Mouse (Mus musculus) lung, embryonic 16.5 days (tissue): ENCODE results near the gene Olah. TPM values are rescaled to one million over a fixed set of nuclear protein-coding genes. Genes with fewer than 3 reads are reported as not detected.
"Not testable (repeated sequence)": the region's sequence is repeated elsewhere in the genome, so short reads cannot be mapped to it uniquely, and the experiment has no call there.

ENCODE experiments used
- ATAC-seq: fragments of 200-750 bp; cut with Nextera tagmentation; 2 replicates; pipeline ENCODE4 v1.8.0; 2017; ENCODE audit warnings: low read depth, mild to moderate bottlenecking, moderate library complexity
- H3K27ac ChIP-seq: fragments of 300-500 bp; sonication (generic); 2 replicates; pipeline ENCODE4 v1.5.1; 2014; ENCODE audit warnings: mild to moderate bottlenecking, control low read depth, low read length
- H3K27me3 ChIP-seq: fragments of 300-500 bp; sonication (generic); 2 replicates; pipeline ENCODE4 v1.6.1; 2014; ENCODE audit warnings: low read depth, low read length, mixed read lengths; ENCODE audit not compliant: control insufficient read depth, insufficient read depth
- H3K36me3 ChIP-seq: fragments of 300-500 bp; sonication (generic); 2 replicates; pipeline ENCODE4 v1.6.1; 2014; ENCODE audit warnings: low read length; ENCODE audit not compliant: control insufficient read depth, insufficient read depth
- H3K4me1 ChIP-seq: fragments of 300-500 bp; sonication (generic); replicated peaks from 2 replicates; pipeline ENCODE4 v1.6.1; 2014; ENCODE audit warnings: low read length, mixed read lengths; ENCODE audit not compliant: control insufficient read depth, insufficient read depth
- H3K4me2 ChIP-seq: fragments of 300-500 bp; sonication (generic); 2 replicates; pipeline ENCODE4 v1.6.1; 2014; ENCODE audit warnings: low read depth, low read length, control low read depth
- H3K4me3 ChIP-seq: fragments of 300-500 bp; sonication (generic); 2 replicates; pipeline ENCODE4 v1.5.1; 2014; ENCODE audit warnings: mild to moderate bottlenecking, low read length, control low read depth
- H3K9ac ChIP-seq: fragments of 300-500 bp; sonication (generic); 2 replicates; pipeline ENCODE4 v1.6.1; 2014; ENCODE audit warnings: low read length, control low read depth
- H3K9me3 ChIP-seq: fragments of 300-500 bp; sonication (generic); 2 replicates; pipeline ENCODE4 v1.6.1; 2016; ENCODE audit warnings: low read length; ENCODE audit not compliant: control insufficient read depth
- WGBS: fragments of 180-500 bp; shearing (Covaris S2); extraction: QIAGEN DNeasy Blood & Tissue Kit; methylation state at CpG from one replicate; pipeline ENCODE4 v1.1.7; 2014; 5-methylcytosine and 5-hydroxymethylcytosine counted together
- polyA plus RNA-seq: library from polyadenylated mRNA; unstranded; fragments of >200 nt; fragmentation: Nextera tagmentation; extraction: Ambion mirVana; gene quantifications from 2 replicates; pipeline ENCODE4 v1.2.1, GENCODE M21; 2015

Olah gene
- polyA plus RNA-seq = not detected in 2 replicates

- not testable (repeated sequence) for H3K4me2 ChIP-seq, H3K27me3 ChIP-seq, H3K4me1 ChIP-seq, H3K27ac ChIP-seq, H3K4me3 ChIP-seq, ATAC-seq, H3K9ac ChIP-seq, H3K9me3 ChIP-seq, H3K36me3 ChIP-seq
- WGBS = 61% methylated on average over 10 of the region's 10 CpGs
These were observed at the start of gene Olah for GRCm38 (mm10) chr2:3397110-3397509. Gene Olah, minus strand, starts transcription at chr2:3397210.

DNA sequence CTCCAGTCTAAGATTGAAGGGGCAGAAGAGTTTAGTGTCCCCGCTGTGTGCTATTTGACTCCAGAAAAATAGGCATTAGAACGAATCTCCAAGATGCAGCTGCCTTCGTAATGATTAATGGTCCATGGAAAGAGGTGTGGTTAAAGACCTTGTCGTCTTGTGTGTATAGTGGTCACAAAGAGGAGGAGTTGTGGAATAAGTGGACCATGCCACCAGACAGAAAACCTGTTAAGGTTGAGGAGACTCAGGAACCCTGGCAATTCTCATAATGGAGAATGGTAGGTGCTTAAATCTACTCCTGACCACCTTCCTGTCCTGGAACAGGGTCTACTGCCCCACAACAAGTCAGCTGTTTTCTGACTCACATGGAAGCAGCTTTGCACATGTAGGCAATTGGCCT lies 49.0 kb upstream of the Olah start:
- Histone ChIP-seq H3K27me3 (no peaks in the 10 kb centered on the region), H3K36me3 (peaks cover 5% of the 10 kb centered on the region; the same call in 1 of the 2 replicates), H3K27ac (no peak overlapping the region), H3K4me3 (no peak overlapping the region), H3K4me1 (no peaks in the 10 kb centered on the region), H3K9ac (no peak overlapping the region), H3K9me3 (no peaks in the 10 kb centered on the region), H3K4me2 (no peak overlapping the region)
- ATAC-seq = no peak
- WGBS = 66% methylated on average over 4 of the region's 4 CpGs

- Histone ChIP-seq H3K27me3 (no peaks in the 10 kb centered on the region), H3K4me2 (no peak overlapping the region), H3K36me3 (peaks cover 5% of the 10 kb centered on the region; the same call in 1 of the 2 replicates), H3K27ac (no peak overlapping the region), H3K4me3 (no peak overlapping the region), H3K4me1 (no peaks in the 10 kb centered on the region), H3K9me3 (no peaks in the 10 kb centered on the region), H3K9ac (no peak overlapping the region)
- 71% methylated on average over 7 of the region's 7 CpGs for WGBS
- no peak for ATAC-seq
These were observed 47.2 kb upstream of the Olah start for GRCm38 (mm10) chr2:3444206-3444605.

- 67% methylated on average over 7 of the region's 7 CpGs for WGBS
- H3K9ac ChIP-seq = no peak overlapping the region
- H3K9me3 ChIP-seq = no peaks in the 10 kb centered on the region
- no peaks in the 10 kb centered on the region for H3K4me1 ChIP-seq
- H3K27me3 ChIP-seq = no peaks in the 10 kb centered on the region
- peaks cover 2% of the 10 kb centered on the region; the same call in 1 of the 2 replicates for H3K36me3 ChIP-seq
- no peak for ATAC-seq
- H3K27ac ChIP-seq = no peak overlapping the region
- no peak overlapping the region for H3K4me3 ChIP-seq
- no peak overlapping the region for H3K4me2 ChIP-seq
These were observed 40.9 kb upstream of the Olah start for GRCm38 (mm10) chr2:3437956-3438355.

DNA sequence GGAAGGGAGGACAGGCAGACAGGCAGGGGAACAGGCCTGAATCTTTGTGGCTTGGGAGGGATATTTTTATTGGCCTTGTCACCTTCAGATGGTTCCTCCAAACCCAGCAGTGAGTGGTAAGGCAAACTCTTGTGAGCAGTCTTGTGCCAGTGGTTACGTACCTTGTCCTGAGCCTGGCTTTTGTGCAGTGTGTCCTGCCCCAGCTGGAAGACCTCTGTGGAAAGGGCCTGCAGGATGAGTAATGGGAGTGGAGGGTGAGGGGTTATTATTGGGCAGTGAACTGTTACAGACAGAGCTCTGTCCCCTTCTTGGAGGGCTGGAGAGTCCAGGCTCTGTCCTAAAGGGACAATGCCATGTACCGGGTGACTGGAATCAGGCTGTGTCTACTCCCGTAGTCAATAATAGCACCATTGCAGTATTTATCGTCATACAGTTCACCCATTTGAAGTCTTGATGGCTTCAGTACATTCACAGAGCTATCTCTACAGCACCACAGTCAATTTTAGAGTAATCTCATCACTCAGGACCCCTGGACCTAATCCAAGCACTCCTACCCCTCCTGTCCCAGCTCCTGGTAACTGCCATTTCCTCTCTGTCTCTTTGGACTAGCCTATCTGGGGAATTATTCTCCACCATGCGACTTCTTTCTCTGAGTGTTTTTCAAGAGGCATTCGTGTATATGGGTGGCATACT lies 38.5 kb upstream of the Olah start:
- no peak for ATAC-seq
- no peak overlapping the region for H3K4me2 ChIP-seq
- no peak overlapping the region for H3K9ac ChIP-seq
- H3K36me3 ChIP-seq = no peaks in the 10 kb centered on the region
- no peaks in the 10 kb centered on the region for H3K9me3 ChIP-seq
- H3K4me1 ChIP-seq = no peaks in the 10 kb centered on the region
- no peaks in the 10 kb centered on the region for H3K27me3 ChIP-seq
- H3K27ac ChIP-seq = no peak overlapping the region
- WGBS = 81% methylated on average over 6 of the region's 6 CpGs
- no peak overlapping the region for H3K4me3 ChIP-seq

DNA sequence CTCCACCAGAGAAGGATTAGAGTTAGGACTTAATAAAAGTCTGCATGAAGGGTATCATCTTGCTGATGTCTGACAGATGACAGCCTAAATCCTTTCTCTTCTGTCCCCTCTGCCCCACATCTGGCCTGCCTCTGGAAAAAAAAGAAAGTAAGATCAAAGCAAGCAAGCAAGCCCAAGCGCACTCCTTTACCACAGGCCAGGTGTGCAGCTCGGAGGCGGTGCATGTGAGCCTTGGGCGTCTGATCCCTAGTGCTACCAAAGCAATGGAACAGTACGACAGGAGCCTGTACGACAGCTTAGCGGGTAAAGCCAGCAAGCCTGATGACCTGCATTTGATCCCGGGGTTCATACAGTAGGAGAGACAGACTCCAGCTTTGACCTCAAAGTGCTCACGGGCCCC lies 33.9 kb upstream of the Olah start:
- Histone ChIP-seq H3K9ac (no peak overlapping the region), H3K4me3 (no peak overlapping the region), H3K4me2 (no peak overlapping the region), H3K9me3 (no peaks in the 10 kb centered on the region), H3K36me3 (no peaks in the 10 kb centered on the region), H3K27me3 (no peaks in the 10 kb centered on the region), H3K4me1 (no peaks in the 10 kb centered on the region), H3K27ac (no peak overlapping the region)
- 78% methylated on average over 9 of the region's 9 CpGs for WGBS
- no peak for ATAC-seq

- WGBS = 3% methylated on average over 10 of the region's 10 CpGs
These were observed 27.5 kb upstream of the Olah start for GRCm38 (mm10) chr2:3424579-3424910.

DNA sequence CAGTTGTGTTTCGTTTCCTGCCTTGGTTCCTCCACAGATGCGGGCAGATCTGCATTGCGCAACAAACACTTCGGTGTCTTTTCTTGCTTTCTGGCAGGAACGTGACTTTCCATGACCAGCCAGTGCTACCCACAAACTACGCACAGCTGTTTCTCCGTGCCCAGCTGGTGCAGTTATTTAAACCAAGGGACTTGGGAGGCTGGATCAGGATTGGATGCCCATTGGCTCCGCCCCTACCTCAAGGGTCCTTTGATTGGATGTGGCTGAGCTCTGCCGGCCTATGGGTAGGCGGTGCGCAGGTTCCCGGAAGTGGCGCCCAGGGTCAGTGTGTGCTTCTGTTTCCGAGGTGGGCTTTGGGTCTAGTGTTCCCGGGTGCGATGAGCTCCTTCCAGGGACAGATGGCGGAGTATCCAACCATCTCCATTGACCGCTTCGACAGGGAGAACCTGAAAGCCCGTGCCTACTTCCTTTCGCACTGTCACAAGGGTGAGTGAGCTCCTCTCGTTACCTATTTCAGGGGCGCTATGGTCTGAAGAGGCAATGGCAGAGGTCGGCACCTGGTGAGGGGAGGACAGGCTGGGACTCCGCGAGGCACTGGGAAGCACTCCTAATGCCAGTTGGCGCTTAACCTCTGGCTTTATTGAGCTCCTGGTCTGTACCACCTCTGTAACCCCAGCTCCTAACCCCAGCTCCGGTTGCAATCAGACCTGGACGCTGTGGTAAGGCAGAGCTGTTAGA lies 27.0 kb upstream of the Olah start, which contains the start of gene Dclre1c:
Dclre1c (plus strand) TSS at position 291 of the 738 bp plus-strand sequence.
- Histone ChIP-seq H3K27ac (no peak within 1 kb of the TSS), H3K4me1 (peaks cover 6% of the 10 kb centered on the region; the same call in 1 of the 2 replicates), H3K9me3 (no peaks in the 10 kb centered on the region), H3K4me2 (peak within 1 kb of the TSS; percentile 88), H3K36me3 (no peaks in the 10 kb centered on the region), H3K4me3 (peak within 1 kb of the TSS; percentile 77), H3K9ac (peak within 1 kb of the TSS; percentile 70), H3K27me3 (no peaks in the 10 kb centered on the region)
- WGBS = 2% methylated on average over 29 of the region's 29 CpGs
- ATAC-seq = peak; percentile 99

More at GRCm38 (mm10) chr2:3424579-3424910, 27.5 kb upstream of the Olah start:
- Histone ChIP-seq H3K27ac (no peak overlapping the region), H3K4me3 (peak overlapping the region; percentile 77), H3K9ac (peak overlapping the region; percentile 70), H3K36me3 (no peaks in the 10 kb centered on the region), H3K9me3 (no peaks in the 10 kb centered on the region), H3K4me1 (peaks cover 6% of the 10 kb centered on the region; the same call in 1 of the 2 replicates), H3K27me3 (no peaks in the 10 kb centered on the region), H3K4me2 (peak overlapping the region; percentile 88)
- no peak for ATAC-seq

DNA sequence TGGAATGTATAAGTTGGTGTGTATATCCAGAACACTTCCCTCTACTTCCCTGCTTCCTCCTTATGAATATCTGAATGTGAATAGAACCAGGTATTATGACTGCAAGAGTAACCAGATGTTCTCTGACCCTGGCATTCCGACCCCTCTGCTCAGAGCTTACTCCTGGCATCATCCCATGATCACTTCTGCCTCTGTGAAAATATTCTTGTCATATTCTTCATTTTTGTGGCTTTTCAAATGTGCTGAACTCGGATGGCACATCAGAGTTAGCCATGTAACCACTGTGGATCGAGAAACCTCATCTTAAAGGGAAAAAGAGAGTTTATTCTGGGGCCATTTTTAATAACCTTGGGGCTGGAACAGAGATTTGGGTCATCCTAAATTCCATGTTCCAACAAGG lies 25.5 kb upstream of the Olah start, which contains the start of gene Meig1:
Meig1 (minus strand) TSS at position 101 of the 400 bp plus-strand sequence.
- no peak for ATAC-seq
- H3K4me3 ChIP-seq = no peak within 1 kb of the TSS; the same call in 1 of the 2 replicates

More for the DNA sequence above, 25.5 kb upstream of the Olah start, which contains the start of gene Meig1:
- no peaks in the 10 kb centered on the region for H3K9me3 ChIP-seq
- no peaks in the 10 kb centered on the region for H3K36me3 ChIP-seq
- H3K4me2 ChIP-seq = peak within 1 kb of the TSS; percentile 88
- no peaks in the 10 kb centered on the region; the same call in 1 of the 2 replicates for H3K27me3 ChIP-seq
- H3K9ac ChIP-seq = no peak within 1 kb of the TSS
- no peak within 1 kb of the TSS for H3K27ac ChIP-seq
- peaks cover 6% of the 10 kb centered on the region; the same call in 1 of the 2 replicates for H3K4me1 ChIP-seq
- WGBS = 63% methylated on average over 3 of the region's 3 CpGs
